Mouse (Mus musculus) retina, adult 2 months (tissue): ENCODE measurements around the gene Gm20518.

Experiments used
- DNase-seq: peaks from one replicate; pipeline ENCODE4 v3.0.0-alpha.2; 2012; ENCODE audit warnings: low read depth, low spot score

Gene Gm20518

GRCm38 (mm10) chr16:17896091-17896490, 4.6 kb upstream of the Gm20518 start:
- no peak for DNase-seq

- no peak for DNase-seq
These were observed 2.5 kb upstream of the Gm20518 start, which contains the start of gene Tssk1 for GRCm38 (mm10) chr16:17893923-17894322. Gene Tssk1, plus strand, starts transcription at chr16:17894223.

- DNase-seq, result no peak
These were observed 1.1 kb upstream of the Gm20518 start for GRCm38 (mm10) chr16:17892606-17893005.

- DNase-seq, result no peak
These were observed 429 bp downstream of the Gm20518 start for GRCm38 (mm10) chr16:17890917-17891566.

GRCm38 (mm10) chr16:17890342-17890727, 1.1 kb downstream of the Gm20518 start:
- DNase-seq, result no peak

- DNase-seq, result no peak
These were observed 1.7 kb downstream of the Gm20518 start for GRCm38 (mm10) chr16:17889689-17890341.

- no peak for DNase-seq
These were observed 7.4 kb downstream of the Gm20518 start for GRCm38 (mm10) chr16:17884116-17884515.

GRCm38 (mm10) chr16:17882196-17882595, 9.3 kb downstream of the Gm20518 start:
- no peak for DNase-seq

- no peak for DNase-seq
These were observed 11.9 kb downstream of the Gm20518 start for GRCm38 (mm10) chr16:17879571-17879970.

GRCm38 (mm10) chr16:17876096-17876495, 15.4 kb downstream of the Gm20518 start:
- no peak for DNase-seq

- DNase-seq, result no peak
These were observed 16.3 kb downstream of the Gm20518 start for GRCm38 (mm10) chr16:17875174-17875573.

- no peak for DNase-seq
These were observed 18.5 kb downstream of the Gm20518 start for GRCm38 (mm10) chr16:17872995-17873394.

- DNase-seq, result no peak
These were observed 20.2 kb downstream of the Gm20518 start for GRCm38 (mm10) chr16:17871248-17871647.

GRCm38 (mm10) chr16:17865770-17866169, 25.7 kb downstream of the Gm20518 start:
- no peak for DNase-seq

GRCm38 (mm10) chr16:17865293-17865692, 26.2 kb downstream of the Gm20518 start:
- DNase-seq, result no peak

- no peak for DNase-seq
These were observed 32.9 kb downstream of the Gm20518 start for GRCm38 (mm10) chr16:17858592-17858991.

- no peak for DNase-seq
These were observed 34.3 kb downstream of the Gm20518 start for GRCm38 (mm10) chr16:17857157-17857556.

GRCm38 (mm10) chr16:17853263-17853662, 38.2 kb downstream of the Gm20518 start:
- no peak for DNase-seq

- DNase-seq, result no peak
These were observed 39.6 kb downstream of the Gm20518 start for GRCm38 (mm10) chr16:17851860-17852259.

GRCm38 (mm10) chr16:17851331-17851730, 40.1 kb downstream of the Gm20518 start:
- no peak for DNase-seq

GRCm38 (mm10) chr16:17849486-17849885, 42.0 kb downstream of the Gm20518 start:
- no peak for DNase-seq

GRCm38 (mm10) chr16:17848928-17849327, 42.5 kb downstream of the Gm20518 start:
- peak; percentile 36 for DNase-seq

- no peak for DNase-seq
These were observed 43.0 kb downstream of the Gm20518 start for GRCm38 (mm10) chr16:17848431-17848830.
